Mouse (Mus musculus) brain, embryonic 14.5 days (tissue): Measurements from ENCODE around the gene Hps6.

Experiments
- CTCF ChIP-seq: fragments of 200-500 bp; IDR thresholded peaks from 2 replicates; pipeline ENCODE4 v1.5.1; 2012; ENCODE audit warnings: inconsistent platforms, mild to moderate bottlenecking, moderate library complexity, borderline replicate concordance; ENCODE audit not compliant: insufficient read depth, insufficient read length; ENCODE audit errors: extremely low read depth
- POLR2A ChIP-seq: fragments of 200-500 bp; IDR thresholded peaks from 2 replicates; pipeline ENCODE4 v1.6.1; 2012; ENCODE audit warnings: mild to moderate bottlenecking, inconsistent platforms, borderline replicate concordance; ENCODE audit not compliant: poor library complexity, insufficient read depth, insufficient read length, severe bottlenecking; ENCODE audit errors: extremely low read depth

- TF ChIP-seq POLR2A, result no peak
- TF ChIP-seq CTCF, result peak; percentile 31; the same call in 1 of the 2 replicates
Measured at GRCm38 (mm10) chr19:46028747-46029320, 25.5 kb downstream of the Hps6 start.
